ENCODE assay signal across 7 mouse cellular contexts in the genomic region with DNA sequence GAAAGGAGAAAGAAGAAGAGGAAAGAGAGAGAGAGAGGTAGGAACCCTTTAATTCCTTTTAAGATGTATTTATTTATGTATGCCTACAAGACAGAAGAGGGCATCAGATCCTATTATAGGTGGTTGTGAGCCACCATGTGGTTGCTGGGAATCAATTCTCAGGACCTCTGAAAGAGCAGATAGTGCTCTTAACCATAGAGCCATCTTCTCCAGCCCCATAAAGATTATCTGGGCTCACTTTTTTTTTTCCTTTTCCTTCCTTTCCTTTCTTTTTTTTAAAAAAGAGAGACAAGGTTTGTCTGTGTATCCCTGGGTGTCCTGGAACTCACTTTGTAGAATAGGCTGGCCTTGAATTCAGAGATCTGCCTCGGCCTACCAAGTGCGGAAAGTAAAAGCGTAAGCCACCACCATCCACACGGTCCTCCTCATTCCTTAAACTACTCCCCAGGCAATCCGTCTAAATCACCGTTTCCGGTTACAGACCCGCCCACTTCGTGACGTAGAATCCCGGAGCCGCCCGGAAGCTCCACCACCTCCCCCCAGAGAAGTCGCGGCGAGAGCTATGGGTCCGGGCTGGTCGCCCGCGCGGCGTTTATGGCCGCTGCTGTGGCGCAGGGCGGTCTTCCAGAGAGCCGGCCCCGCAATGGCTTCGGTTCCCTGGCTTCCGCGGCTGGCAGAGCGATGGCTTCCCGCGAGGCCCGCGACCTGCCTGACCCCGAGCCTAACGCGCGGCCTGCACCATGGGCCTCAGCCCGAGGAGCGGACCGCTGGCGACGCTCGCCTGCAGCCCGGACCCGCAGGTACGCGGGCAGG. TPM values are rescaled to one million over a fixed set of nuclear protein-coding genes. Genes with fewer than 3 reads are reported as not detected.
DNase-seq lines count a peak whose midpoint lies in the region; ATAC-seq and TF ChIP-seq lines count a peak whose summit lies in the region.

Malsu1 (plus strand) TSS at position 492 of the 813 bp plus-strand sequence.

- no peaks in the 10 kb centered on the region for H3K9me3 ChIP-seq in embryonic facial prominence, embryonic 10.5 days
- no peaks in the 10 kb centered on the region for H3K9me3 ChIP-seq in intestine, postnatal 0 days (ENCODE audit: control insufficient read depth)
- no peaks in the 10 kb centered on the region for H3K9me3 ChIP-seq in midbrain, embryonic 12.5 days

- peak; percentile 92 for ATAC-seq in intestine, postnatal 0 days
- peak; percentile 96 for ATAC-seq in midbrain, embryonic 12.5 days (ENCODE audit: low FRiP score, low read depth)

- H3K4me3 ChIP-seq in embryonic facial prominence, embryonic 10.5 days: peak within 1 kb of the TSS; percentile 95
- H3K4me3 ChIP-seq in intestine, postnatal 0 days (ENCODE audit: low read depth, low read length): peak within 1 kb of the TSS; percentile 97
- H3K4me3 ChIP-seq in midbrain, embryonic 12.5 days: peak within 1 kb of the TSS; percentile 98
- H3K4me3 ChIP-seq in small intestine, adult 2 months (ENCODE audit: low read depth, low read length): peak within 1 kb of the TSS; percentile 84

- no peaks in the 10 kb centered on the region for H3K27me3 ChIP-seq in embryonic facial prominence, embryonic 10.5 days (replicated peaks; ENCODE audit: low read depth, poor library complexity, severe bottlenecking)
- no peaks in the 10 kb centered on the region for H3K27me3 ChIP-seq in intestine, postnatal 0 days (replicated peaks; ENCODE audit: control insufficient read depth, insufficient read depth, low read length)
- no peaks in the 10 kb centered on the region for H3K27me3 ChIP-seq in midbrain, embryonic 12.5 days
- H3K27me3 ChIP-seq in small intestine, adult 2 months (ENCODE audit: control insufficient read depth, insufficient read depth, low read length): no peaks in the 10 kb centered on the region

- H3K36me3 ChIP-seq in embryonic facial prominence, embryonic 10.5 days (replicated peaks): peaks cover 7% of the 10 kb centered on the region
- H3K36me3 ChIP-seq in intestine, postnatal 0 days (ENCODE audit: control insufficient read depth, insufficient read depth): no peaks in the 10 kb centered on the region
- no peaks in the 10 kb centered on the region for H3K36me3 ChIP-seq in midbrain, embryonic 12.5 days
- H3K36me3 ChIP-seq in small intestine, adult 2 months (ENCODE audit: control insufficient read depth, insufficient read depth, low read length): 0 out of 2 replicates have a peak, but pooled peaks cover 3% of the 10 kb centered on the region

- peak; percentile 97 for DNase-seq in adrenal gland, postnatal 10 days
- DNase-seq in embryonic facial prominence, embryonic 10.5 days (ENCODE audit: low spot score): peak; percentile 94
- DNase-seq in gonadal fat pad, adult 2 months (ENCODE audit: low read depth): peak; percentile 54
- DNase-seq in left cerebral cortex, postnatal 4 days: peak; percentile 94

- peak within 1 kb of the TSS; percentile 71 for H3K4me2 ChIP-seq in intestine, postnatal 0 days (replicated peaks; ENCODE audit: low read depth)
- H3K4me2 ChIP-seq in midbrain, embryonic 12.5 days (replicated peaks): peak within 1 kb of the TSS; percentile 93

- TF ChIP-seq POLR2A in small intestine, adult 2 months (IDR thresholded peaks at IDR 0.05; ENCODE audit: low read depth, low read length): peak; percentile 90

- peak; percentile 13; the same call in 1 of the 2 replicates for TF ChIP-seq CTCF in intestine, postnatal 0 days (IDR thresholded peaks at IDR 0.05; ENCODE audit: low read depth)
- TF ChIP-seq CTCF in small intestine, adult 2 months (IDR thresholded peaks at IDR 0.05; ENCODE audit: extremely low read depth, insufficient read length, insufficient replicate concordance, low read depth, low read length): no peak

- H3K27ac ChIP-seq in embryonic facial prominence, embryonic 10.5 days (replicated peaks): peak within 1 kb of the TSS; percentile 93
- peak within 1 kb of the TSS; percentile 88 for H3K27ac ChIP-seq in intestine, postnatal 0 days (ENCODE audit: low read depth, low read length)
- H3K27ac ChIP-seq in midbrain, embryonic 12.5 days (replicated peaks): peak within 1 kb of the TSS; percentile 82
- peak within 1 kb of the TSS; percentile 63 for H3K27ac ChIP-seq in small intestine, adult 2 months (ENCODE audit: insufficient read depth, low read depth, low read length)

- H3K9ac ChIP-seq in intestine, postnatal 0 days (ENCODE audit: low read depth, low read length): peak within 1 kb of the TSS; percentile 91
- H3K9ac ChIP-seq in midbrain, embryonic 12.5 days (replicated peaks): peak within 1 kb of the TSS; percentile 89

- H3K4me1 ChIP-seq in embryonic facial prominence, embryonic 10.5 days: peaks cover 18% of the 10 kb centered on the region
- peaks cover 9% of the 10 kb centered on the region; the same call in 1 of the 2 replicates for H3K4me1 ChIP-seq in intestine, postnatal 0 days (replicated peaks; ENCODE audit: control insufficient read depth, insufficient read depth, low read length)
- H3K4me1 ChIP-seq in midbrain, embryonic 12.5 days: peaks cover 14% of the 10 kb centered on the region
- H3K4me1 ChIP-seq in small intestine, adult 2 months (ENCODE audit: control insufficient read depth, insufficient read depth, insufficient read length, low read length): peaks cover 4% of the 10 kb centered on the region; the same call in 1 of the 2 replicates

- intact Hi-C loops in left cerebral cortex, postnatal 4 days (cut with DNase I): no loop called here

- under 1% methylated on average over 49 of the region's 49 CpGs for WGBS in embryonic facial prominence, embryonic 10.5 days
- under 1% methylated on average over 49 of the region's 49 CpGs for WGBS in intestine, postnatal 0 days
- WGBS in midbrain, embryonic 12.5 days: under 1% methylated on average over 49 of the region's 49 CpGs
- under 1% methylated on average over 49 of the region's 49 CpGs for WGBS in small intestine, adult 2 months

RNA-seq across cellular contexts. Expression of gene Malsu1, which starts in this region (rescaled TPM):
- total RNA-seq in adrenal gland, postnatal 10 days (2021): 10 to 100 TPM; 45.7 to 52.5 TPM
- polyA plus RNA-seq in embryonic facial prominence, embryonic 10.5 days (2016; fragmentation: Nextera tagmentation; extraction: Ambion mirVana): 74.1 and 77.2 TPM in 2 replicates
- 15.7 and 21.5 TPM in 2 replicates for polyA plus RNA-seq in gonadal fat pad, adult 2 months (2012; rRNA removed)
- polyA plus RNA-seq in intestine, postnatal 0 days (2015; fragmentation: Nextera tagmentation; extraction: Ambion mirVana): 86.5 and 86.9 TPM in 2 replicates
- 10 to 100 TPM; 36.3 to 36.6 TPM for total RNA-seq in left cerebral cortex, postnatal 4 days (2021)
- polyA plus RNA-seq in midbrain, embryonic 12.5 days (2016; fragmentation: Nextera tagmentation; extraction: Ambion mirVana): 60.9 and 67.0 TPM in 2 replicates
- polyA plus RNA-seq in small intestine, adult 2 months (2012; rRNA removed): 19.2 and 31.2 TPM in 2 replicates

Comparison
In these comparisons a context has a peak if more than half of its experiments do, and no peak if none do; other contexts are left out.
1. Peak in every context shown above with its lines: DNase-seq, ATAC-seq, H3K4me3 ChIP-seq and H3K27ac ChIP-seq.